Mouse (Mus musculus) cerebellum, postnatal 36 days (tissue): Measurements from ENCODE around the gene Creld1.

Experiments
- DNase-seq, 2 experiments: peaks; one replicate each; pipeline ENCODE4 v3.0.0; 2021 to 2022; ENCODE audit warnings: mixed read lengths in 2 of 2

Creld1 gene

GRCm38 (mm10) chr6:113471297-113471936, 11.7 kb upstream of the Creld1 start, which contains the start of gene Il17rc:
TSS of gene Il17rc (plus strand) at chr6:113471427.
- no peak for DNase-seq

- no peak for DNase-seq
Measured at GRCm38 (mm10) chr6:113472061-113472460, 11.0 kb upstream of the Creld1 start.

GRCm38 (mm10) chr6:113473246-113473645, 9.9 kb upstream of the Creld1 start:
- DNase-seq = no peak

- DNase-seq = no peak
Measured at GRCm38 (mm10) chr6:113473715-113474114, 9.4 kb upstream of the Creld1 start.

GRCm38 (mm10) chr6:113477353-113477752, 5.7 kb upstream of the Creld1 start:
- no peak for DNase-seq

GRCm38 (mm10) chr6:113478906-113479305, 4.2 kb upstream of the Creld1 start:
- DNase-seq = no peak

GRCm38 (mm10) chr6:113480555-113481373, 2.3 kb upstream of the Creld1 start:
- DNase-seq = no peak

GRCm38 (mm10) chr6:113482477-113483099, 509 bp upstream of the Creld1 start:
- DNase-seq = peak; percentile 62 to 65

- DNase-seq = peak; percentile 42 to 45
Measured at GRCm38 (mm10) chr6:113483729-113484128, 632 bp downstream of the Creld1 start.

GRCm38 (mm10) chr6:113487125-113487576, 4.1 kb downstream of the Creld1 start:
- DNase-seq = no peak

GRCm38 (mm10) chr6:113489410-113489809, 6.3 kb downstream of the Creld1 start:
- DNase-seq = peak in 1 of 2 experiments; percentile 51

GRCm38 (mm10) chr6:113492101-113492864, 9.2 kb downstream of the Creld1 start:
- no peak for DNase-seq

- peak; percentile 58 to 70 for DNase-seq
Measured at GRCm38 (mm10) chr6:113494258-113494788, 11.2 kb downstream of the Creld1 start.

- no peak for DNase-seq
Measured at GRCm38 (mm10) chr6:113495071-113495675, 12.1 kb downstream of the Creld1 start.

GRCm38 (mm10) chr6:113499346-113499745, 16.2 kb downstream of the Creld1 start:
- no peak for DNase-seq

- DNase-seq = peak; percentile 81 to 83
Measured at GRCm38 (mm10) chr6:113501388-113502084, 18.4 kb downstream of the Creld1 start, which contains the start of gene Prrt3. TSS of gene Prrt3 (minus strand) at chr6:113501931.

GRCm38 (mm10) chr6:113502801-113503200, 19.7 kb downstream of the Creld1 start:
- DNase-seq = no peak

GRCm38 (mm10) chr6:113505689-113506088, 22.6 kb downstream of the Creld1 start:
- DNase-seq = no peak

GRCm38 (mm10) chr6:113507130-113507529, 24.0 kb downstream of the Creld1 start:
- no peak for DNase-seq

- no peak for DNase-seq
Measured at GRCm38 (mm10) chr6:113508272-113508946, 25.3 kb downstream of the Creld1 start.

GRCm38 (mm10) chr6:113508947-113509280, 25.8 kb downstream of the Creld1 start:
- peak; percentile 70 to 79 for DNase-seq
